Mouse (Mus musculus): ENCODE results near the gene Rnpepl1.
A peak's percentile ranks its signal among the peaks of the same experiment; 100 is the strongest.

Rnpepl1 gene

GRCm38 (mm10) chr1:92907632-92908360, 2.8 kb upstream of the Rnpepl1 start:
- no peak for DNase-seq

- no peak for DNase-seq
These were observed 1.9 kb upstream of the Rnpepl1 start for GRCm38 (mm10) chr1:92908664-92909063.

GRCm38 (mm10) chr1:92909068-92909467, 1.5 kb upstream of the Rnpepl1 start:
- peak; percentile 39 for DNase-seq

GRCm38 (mm10) chr1:92910925-92911720, 540 bp downstream of the Rnpepl1 start:
- peak; percentile 36 for DNase-seq

- DNase-seq, result peak; percentile 34
These were observed 1.1 kb downstream of the Rnpepl1 start for GRCm38 (mm10) chr1:92911721-92912138.

- DNase-seq, result no peak
These were observed 1.7 kb downstream of the Rnpepl1 start for GRCm38 (mm10) chr1:92912286-92912685.

- DNase-seq, result no peak
These were observed 3.7 kb downstream of the Rnpepl1 start for GRCm38 (mm10) chr1:92914239-92914638.

GRCm38 (mm10) chr1:92914993-92915392, 4.4 kb downstream of the Rnpepl1 start:
- no peak for DNase-seq

- no peak for DNase-seq
These were observed 6.1 kb downstream of the Rnpepl1 start for GRCm38 (mm10) chr1:92916725-92917124.

- DNase-seq, result no peak
These were observed 8.6 kb downstream of the Rnpepl1 start for GRCm38 (mm10) chr1:92919151-92919550.

- no peak for DNase-seq
These were observed 9.2 kb downstream of the Rnpepl1 start for GRCm38 (mm10) chr1:92919775-92920174.

- DNase-seq, result peak; percentile 42
These were observed 10.1 kb downstream of the Rnpepl1 start for GRCm38 (mm10) chr1:92920474-92921200.

- DNase-seq, result no peak
These were observed 10.9 kb downstream of the Rnpepl1 start for GRCm38 (mm10) chr1:92921496-92921895.

- DNase-seq, result no peak
These were observed 19.7 kb downstream of the Rnpepl1 start for GRCm38 (mm10) chr1:92930171-92930706.

- no peak for DNase-seq
These were observed 23.0 kb downstream of the Rnpepl1 start for GRCm38 (mm10) chr1:92933611-92934010.

GRCm38 (mm10) chr1:92934182-92934827, 23.7 kb downstream of the Rnpepl1 start, which contains the start of gene Capn10:
Gene Capn10 (plus strand): TSS chr1:92934376.
- peak; percentile 97 for DNase-seq

- peak; percentile 66 for DNase-seq
These were observed 24.7 kb downstream of the Rnpepl1 start for GRCm38 (mm10) chr1:92935054-92935962.

- no peak for DNase-seq
These were observed 25.4 kb downstream of the Rnpepl1 start for GRCm38 (mm10) chr1:92935977-92936376.

GRCm38 (mm10) chr1:92936467-92936866, 25.9 kb downstream of the Rnpepl1 start:
- no peak for DNase-seq

GRCm38 (mm10) chr1:92937797-92938196, 27.2 kb downstream of the Rnpepl1 start:
- DNase-seq, result no peak

- no peak for DNase-seq
These were observed 29.2 kb downstream of the Rnpepl1 start for GRCm38 (mm10) chr1:92939746-92940145.
